Mouse (Mus musculus) cerebellum, postnatal 4 days (tissue): ENCODE data around the gene Zbtb17.

ENCODE experiments used
- DNase-seq, 2 experiments: peaks; one replicate each; pipeline ENCODE4 v3.0.0; 2022; ENCODE audit warnings: low spot score in 2 of 2, mixed read lengths in 1 of 2

The Zbtb17 gene

GRCm38 (mm10) chr4:141458236-141458635, 13.8 kb downstream of the Zbtb17 start:
- no peak for DNase-seq

DNA sequence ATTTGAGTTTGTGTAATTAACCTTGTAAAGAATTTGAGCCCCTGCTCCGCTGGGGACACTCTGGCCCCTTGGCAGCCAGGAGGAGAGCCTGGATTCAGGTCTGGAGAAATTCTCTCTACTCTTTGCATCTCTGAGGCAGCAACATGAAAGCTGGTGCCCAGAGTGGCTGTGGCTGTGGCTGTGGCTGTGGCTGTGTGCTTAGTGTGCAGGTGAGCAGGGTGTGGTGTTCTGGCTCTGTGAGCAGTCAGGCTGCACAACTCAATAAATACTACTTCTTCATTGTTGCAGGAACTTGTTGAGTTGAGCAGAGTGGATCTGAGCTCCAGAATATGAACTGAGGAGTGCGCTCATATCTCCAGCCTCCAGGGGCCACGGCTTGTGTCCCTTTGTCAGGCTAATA, 14.4 kb downstream of the Zbtb17 start:
- no peak for DNase-seq

DNA sequence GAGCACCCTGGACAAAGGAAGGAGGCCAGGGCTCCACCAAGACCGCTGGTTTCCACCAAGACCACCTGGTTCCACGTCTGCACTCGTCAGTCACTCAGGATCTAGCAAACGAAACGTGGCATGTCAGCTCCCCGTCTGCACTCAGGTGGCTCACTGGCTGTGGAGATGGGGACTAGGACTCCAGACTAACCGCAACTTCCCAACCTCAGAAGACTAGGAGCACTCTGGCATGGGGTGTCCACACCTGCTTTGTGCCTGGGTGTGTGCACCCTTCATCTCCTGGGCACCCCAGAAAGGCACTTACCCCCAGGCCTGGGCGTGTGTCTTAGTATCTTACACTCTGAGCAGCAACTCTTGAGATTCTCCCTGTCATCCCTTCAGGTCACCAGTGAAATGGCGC, 15.3 kb downstream of the Zbtb17 start:
- DNase-seq, result no peak

DNA sequence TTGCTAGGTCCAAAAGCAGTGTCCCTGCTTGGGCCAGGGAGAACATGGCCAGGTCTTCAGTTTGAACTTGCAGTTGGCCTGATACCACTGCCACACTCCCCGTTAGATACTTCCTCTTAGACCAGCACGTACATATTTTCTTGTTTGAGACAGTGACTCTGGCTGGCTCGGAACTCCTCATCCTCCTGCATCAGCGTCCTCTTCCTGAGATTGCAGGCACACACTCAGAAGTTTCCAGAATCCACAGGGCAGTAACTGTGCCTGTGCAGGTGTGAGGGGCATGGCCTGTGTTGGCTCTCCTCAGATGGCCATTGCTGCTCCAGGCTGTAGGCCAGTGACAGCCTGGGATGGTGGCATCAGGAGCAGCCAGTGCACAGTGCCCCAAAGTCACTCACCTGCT, 16.0 kb downstream of the Zbtb17 start:
- DNase-seq, result no peak

- no peak for DNase-seq
Observed at GRCm38 (mm10) chr4:141461088-141461487, 16.6 kb downstream of the Zbtb17 start.

DNA sequence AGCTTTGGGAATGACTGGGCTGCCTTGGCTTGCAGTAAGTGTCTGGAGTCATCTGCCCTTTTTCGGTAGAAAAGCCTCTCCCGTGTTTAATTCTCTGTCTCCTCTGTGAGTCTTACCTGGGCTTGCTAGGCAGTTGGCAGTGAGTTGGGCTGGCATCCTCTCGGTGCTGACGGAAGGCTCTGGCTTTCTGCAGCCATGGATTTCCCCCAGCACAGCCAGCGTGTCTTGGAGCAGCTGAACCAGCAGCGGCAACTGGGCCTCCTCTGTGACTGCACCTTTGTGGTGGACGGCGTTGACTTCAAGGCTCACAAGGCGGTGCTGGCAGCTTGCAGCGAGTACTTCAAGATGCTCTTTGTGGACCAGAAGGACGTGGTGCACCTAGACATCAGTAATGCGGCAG, 17.1 kb downstream of the Zbtb17 start:
- no peak for DNase-seq

GRCm38 (mm10) chr4:141463472-141463871, 19.0 kb downstream of the Zbtb17 start:
- DNase-seq, result no peak

- DNase-seq, result no peak
Observed at GRCm38 (mm10) chr4:141464722-141465121, 20.3 kb downstream of the Zbtb17 start.

DNA sequence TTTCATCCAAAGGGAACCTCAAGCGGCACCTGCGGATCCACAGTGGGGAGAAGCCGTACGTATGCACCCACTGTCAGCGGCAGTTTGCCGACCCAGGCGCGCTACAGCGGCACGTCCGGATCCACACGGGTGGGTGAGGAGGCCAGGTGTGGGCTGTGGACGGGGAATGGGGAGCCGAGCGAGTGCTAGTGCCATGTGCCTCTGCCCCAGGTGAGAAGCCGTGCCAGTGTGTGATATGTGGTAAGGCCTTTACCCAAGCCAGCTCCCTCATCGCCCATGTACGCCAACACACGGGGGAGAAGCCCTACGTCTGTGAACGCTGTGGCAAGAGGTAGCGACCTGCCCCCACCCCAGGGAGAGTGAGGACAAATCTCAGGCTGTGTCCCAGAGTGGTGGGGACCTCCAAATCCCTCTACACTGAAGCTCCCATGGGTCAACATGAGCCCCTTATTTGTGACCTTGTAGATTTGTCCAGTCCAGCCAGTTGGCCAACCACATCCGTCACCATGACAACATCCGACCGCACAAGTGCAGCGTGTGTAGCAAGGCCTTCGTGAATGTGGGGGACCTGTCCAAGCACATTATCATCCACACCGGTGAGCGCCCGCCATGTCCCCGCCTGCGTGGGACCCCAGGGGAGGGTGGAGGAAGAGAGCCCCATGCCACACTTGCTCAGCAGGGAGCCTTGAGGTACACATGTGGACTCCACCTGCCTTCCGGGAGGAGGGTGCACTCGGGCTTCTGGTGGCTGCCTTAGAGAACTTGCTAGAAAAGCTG, 21.2 kb downstream of the Zbtb17 start:
- DNase-seq, result no peak

GRCm38 (mm10) chr4:141466289-141466795, 21.9 kb downstream of the Zbtb17 start:
- DNase-seq, result no peak

DNA sequence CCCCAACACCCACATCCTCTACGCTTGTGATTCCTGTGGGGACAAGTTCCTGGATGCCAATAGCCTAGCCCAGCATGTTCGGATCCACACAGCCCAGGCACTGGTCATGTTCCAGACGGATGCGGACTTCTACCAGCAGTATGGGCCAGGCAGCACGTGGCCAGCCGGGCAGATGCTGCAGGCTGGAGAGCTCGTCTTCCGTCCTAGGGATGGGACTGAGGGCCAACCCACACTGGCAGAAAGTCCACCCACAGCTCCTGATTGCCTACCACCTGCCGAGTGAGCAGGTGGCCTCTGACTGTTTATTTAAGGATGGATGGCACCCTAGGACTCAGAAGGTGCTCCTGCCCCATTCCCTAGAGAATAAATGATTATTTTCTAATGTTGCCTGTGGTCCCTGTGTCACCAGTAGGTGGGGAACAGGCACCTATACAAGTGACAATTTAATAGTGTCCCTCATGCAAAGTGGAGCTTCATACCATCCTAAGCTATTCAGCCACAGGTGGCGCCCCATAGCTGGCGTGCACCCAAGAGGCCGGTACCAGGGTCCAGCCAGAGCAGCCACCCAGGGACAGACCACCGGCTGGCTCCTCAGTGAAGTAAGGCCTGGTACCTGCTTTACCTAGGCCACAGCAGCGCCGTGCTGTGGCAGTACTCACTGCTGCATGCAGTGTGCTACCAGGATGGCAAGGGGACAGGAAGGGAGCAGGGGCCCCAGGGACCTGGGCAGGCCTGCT, 22.6 kb downstream of the Zbtb17 start:
- no peak for DNase-seq

GRCm38 (mm10) chr4:141467581-141467927, 23.1 kb downstream of the Zbtb17 start:
- DNase-seq, result no peak

DNA sequence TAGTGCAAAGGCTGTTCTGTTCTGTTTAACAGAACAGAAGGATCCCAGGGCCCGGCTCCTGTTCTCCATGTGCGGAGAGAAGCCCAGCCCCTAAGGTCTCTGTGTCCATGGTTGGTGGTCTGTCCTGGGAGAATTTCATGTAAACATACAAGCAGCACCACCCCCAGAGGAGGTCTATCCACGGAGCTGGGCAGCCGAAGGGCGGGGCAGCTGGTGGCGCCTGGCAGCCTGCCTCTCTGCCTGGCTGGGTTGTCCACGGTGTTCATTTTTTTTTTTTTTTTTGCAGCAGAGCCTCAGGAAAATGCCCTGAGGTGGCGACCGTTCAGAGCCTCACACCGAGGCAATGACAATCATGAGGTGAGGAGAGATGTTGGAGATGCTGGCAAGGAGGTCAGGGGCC, 24.1 kb downstream of the Zbtb17 start:
- DNase-seq, result no peak

GRCm38 (mm10) chr4:141469343-141469742, 24.9 kb downstream of the Zbtb17 start:
- DNase-seq, result no peak

- no peak for DNase-seq
Observed at GRCm38 (mm10) chr4:141471491-141471890, 27.0 kb downstream of the Zbtb17 start.

- no peak for DNase-seq
Observed at GRCm38 (mm10) chr4:141472641-141473321, 28.3 kb downstream of the Zbtb17 start.

GRCm38 (mm10) chr4:141474431-141474830, 30.0 kb downstream of the Zbtb17 start:
- DNase-seq, result no peak

GRCm38 (mm10) chr4:141477681-141478102, 33.2 kb downstream of the Zbtb17 start:
- DNase-seq, result peak in 1 of 2 experiments; percentile 89

- DNase-seq, result peak in 1 of 2 experiments; percentile 53
Observed at GRCm38 (mm10) chr4:141478225-141478624, 33.8 kb downstream of the Zbtb17 start.

DNA sequence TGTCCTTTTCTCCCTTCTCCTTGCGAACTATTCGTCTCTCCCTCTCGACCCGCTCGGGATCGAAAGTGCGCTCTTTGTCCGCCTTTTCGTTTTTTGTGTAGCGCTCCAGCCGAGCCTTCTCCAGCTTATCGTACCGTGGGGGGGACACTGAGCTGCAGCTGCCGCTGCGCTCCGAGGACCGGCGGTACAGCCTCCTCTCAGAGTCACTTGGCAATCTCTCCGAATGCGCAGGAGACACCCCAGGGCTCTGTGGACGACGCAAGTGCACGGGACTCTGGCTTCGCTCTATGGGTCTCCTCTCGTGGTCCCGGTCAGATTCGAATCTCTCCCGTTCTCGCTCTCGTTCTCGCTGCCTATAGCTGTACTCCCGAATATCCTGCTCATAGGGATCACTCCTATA, 34.3 kb downstream of the Zbtb17 start:
- no peak for DNase-seq

GRCm38 (mm10) chr4:141479411-141479810, 35.0 kb downstream of the Zbtb17 start:
- no peak for DNase-seq

DNA sequence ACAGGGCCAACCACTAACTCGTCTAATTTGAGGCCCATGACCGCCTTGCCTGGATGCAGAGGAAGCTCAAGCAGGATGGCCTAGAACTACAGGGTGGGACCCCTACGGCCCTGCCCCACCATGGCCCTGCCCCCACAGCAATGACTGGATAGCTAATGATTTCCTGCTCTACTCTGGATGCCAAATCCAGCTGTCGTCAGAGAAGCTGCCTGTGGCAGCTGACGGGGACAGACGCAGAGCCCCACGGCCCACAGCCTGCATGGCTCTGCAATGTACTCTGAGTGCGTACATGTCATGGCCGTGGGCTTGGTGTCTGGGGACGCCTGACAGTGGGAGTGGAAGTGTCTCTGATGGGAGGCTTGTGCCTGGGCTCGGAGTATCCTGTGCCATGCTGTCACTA, 39.6 kb downstream of the Zbtb17 start:
- no peak for DNase-seq
